Mouse (Mus musculus): ENCODE measurements around the gene Car5a. TPM values are rescaled to one million over a fixed set of nuclear protein-coding genes. Genes with fewer than 3 reads are reported as not detected.
A peak's percentile ranks its signal among the peaks of the same experiment; 100 is the strongest.

Gene Car5a
- polyA plus RNA-seq, 1 experiment from 2014 or later = not detected

DNA sequence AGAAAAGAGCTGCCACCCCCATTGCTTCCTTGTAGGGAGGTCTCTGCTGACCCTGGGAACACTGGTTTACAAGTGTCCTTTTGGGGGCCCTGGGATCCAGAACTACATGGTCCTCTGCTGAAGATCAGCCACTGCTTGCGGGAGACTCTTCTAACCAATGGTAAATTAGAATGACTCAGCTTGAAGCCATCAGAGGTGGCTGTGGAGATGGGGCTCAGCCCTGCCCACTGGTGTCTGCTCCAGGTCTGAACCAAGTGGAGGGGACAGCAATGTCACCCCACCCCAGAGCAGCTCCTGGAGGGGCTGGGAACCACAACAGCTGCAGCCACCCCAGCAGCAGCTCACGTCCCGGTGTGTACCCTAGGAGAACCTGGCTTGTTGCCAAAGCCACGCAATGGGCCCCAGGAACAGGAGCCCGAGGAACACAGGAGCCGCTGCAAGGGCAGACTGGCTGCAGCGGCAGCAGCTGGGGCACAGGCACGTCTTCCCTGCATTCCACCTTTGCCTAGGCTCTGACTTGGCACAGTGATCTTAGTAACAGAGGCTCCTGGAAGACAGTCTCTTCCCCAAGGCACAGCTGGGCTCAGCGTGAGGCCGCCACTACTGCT is 72.8 kb downstream of the Car5a start:
- ATAC-seq (ENCODE audit: low FRiP score) = no peak
- H3K27me3 ChIP-seq (ENCODE audit: control insufficient read depth, insufficient read depth, low read length) = no peaks in the 10 kb centered on the region
- H3K4me1 ChIP-seq (replicated peaks; ENCODE audit: control insufficient read depth, insufficient read depth, low read length) = peaks cover 7% of the 10 kb centered on the region; the same call in 1 of the 2 replicates
- 22% methylated on average over 10 of the region's 10 CpGs for WGBS
- no peak overlapping the region for H3K9ac ChIP-seq
- H3K9me3 ChIP-seq (ENCODE audit: control insufficient read depth, low read length) = no peaks in the 10 kb centered on the region
- no peaks in the 10 kb centered on the region for H3K36me3 ChIP-seq (replicated peaks; ENCODE audit: control insufficient read depth, insufficient read depth)
- H3K4me2 ChIP-seq (replicated peaks) = no peak overlapping the region
- no peak for DNase-seq (ENCODE audit: low spot score)
- no peak overlapping the region for H3K4me3 ChIP-seq (replicated peaks; ENCODE audit: low read length)
- H3K27ac ChIP-seq = 0 out of 2 replicates have a peak overlapping the region, but pooled peaks have one; percentile 32

DNA sequence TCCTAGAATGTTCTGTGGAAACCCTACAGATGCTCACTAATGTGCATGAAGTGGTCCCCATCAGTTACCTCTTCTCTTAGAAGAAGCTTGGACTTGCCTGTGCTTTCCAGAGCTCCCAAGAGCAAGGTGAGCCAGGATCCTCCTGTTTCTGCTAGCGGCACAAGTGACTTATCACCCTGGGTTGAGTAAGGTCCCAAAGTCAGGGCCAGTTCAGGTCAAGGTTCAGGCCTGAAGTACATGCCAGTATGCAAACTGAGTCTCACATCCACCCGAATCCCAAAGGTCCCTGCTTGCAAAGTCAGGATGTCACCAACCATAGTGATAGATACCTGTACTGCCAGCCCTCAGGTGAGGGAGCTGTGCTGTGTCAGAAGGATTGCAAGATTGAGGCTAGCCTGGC is 74.5 kb downstream of the Car5a start:
- Histone ChIP-seq H3K36me3 (replicated peaks; ENCODE audit: control insufficient read depth, insufficient read depth) (no peaks in the 10 kb centered on the region), H3K4me2 (replicated peaks) (no peak overlapping the region), H3K9ac (no peak overlapping the region), H3K4me3 (replicated peaks; ENCODE audit: low read length) (no peak overlapping the region), H3K27me3 (ENCODE audit: control insufficient read depth, insufficient read depth, low read length) (no peaks in the 10 kb centered on the region), H3K9me3 (ENCODE audit: control insufficient read depth, low read length) (no peaks in the 10 kb centered on the region), H3K27ac (no peak overlapping the region), H3K4me1 (replicated peaks; ENCODE audit: control insufficient read depth, insufficient read depth, low read length) (peaks cover 7% of the 10 kb centered on the region; the same call in 1 of the 2 replicates)
- no peak for ATAC-seq (ENCODE audit: low FRiP score)
- no peak for DNase-seq (ENCODE audit: low spot score)
- WGBS = 94% methylated on average over 2 of the region's 2 CpGs

DNA sequence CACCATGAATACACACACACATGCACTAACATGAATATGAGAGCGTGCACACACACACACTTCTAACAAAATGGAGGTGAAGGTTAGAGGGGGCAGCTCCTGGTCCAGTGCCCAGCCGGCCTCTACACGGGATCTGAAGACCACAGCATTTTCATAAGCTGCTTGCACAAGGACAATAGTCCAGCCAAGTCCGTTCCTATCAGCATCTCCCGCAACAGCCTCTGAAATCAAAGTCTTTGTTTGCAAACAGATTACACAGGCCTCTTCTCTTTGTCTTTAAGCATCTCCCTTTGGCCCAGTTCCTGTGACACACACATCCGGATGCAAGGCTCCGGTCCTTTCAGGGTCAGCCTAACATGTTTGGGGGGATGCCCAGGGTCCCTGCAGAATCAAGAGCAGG is 75.8 kb downstream of the Car5a start:
- DNase-seq (ENCODE audit: low spot score) (no peak), ATAC-seq (ENCODE audit: low FRiP score) (no peak)
- H3K27ac ChIP-seq = no peak overlapping the region
- no peak overlapping the region for H3K9ac ChIP-seq
- H3K27me3 ChIP-seq (ENCODE audit: control insufficient read depth, insufficient read depth, low read length) = no peaks in the 10 kb centered on the region
- no peaks in the 10 kb centered on the region for H3K36me3 ChIP-seq (replicated peaks; ENCODE audit: control insufficient read depth, insufficient read depth)
- WGBS = 84% methylated on average over 7 of the region's 7 CpGs
- no peak overlapping the region for H3K4me2 ChIP-seq (replicated peaks)
- H3K9me3 ChIP-seq (ENCODE audit: control insufficient read depth, low read length) = no peaks in the 10 kb centered on the region
- H3K4me1 ChIP-seq (replicated peaks; ENCODE audit: control insufficient read depth, insufficient read depth, low read length) = peaks cover 7% of the 10 kb centered on the region; the same call in 1 of the 2 replicates
- no peak overlapping the region for H3K4me3 ChIP-seq (replicated peaks; ENCODE audit: low read length)

DNA sequence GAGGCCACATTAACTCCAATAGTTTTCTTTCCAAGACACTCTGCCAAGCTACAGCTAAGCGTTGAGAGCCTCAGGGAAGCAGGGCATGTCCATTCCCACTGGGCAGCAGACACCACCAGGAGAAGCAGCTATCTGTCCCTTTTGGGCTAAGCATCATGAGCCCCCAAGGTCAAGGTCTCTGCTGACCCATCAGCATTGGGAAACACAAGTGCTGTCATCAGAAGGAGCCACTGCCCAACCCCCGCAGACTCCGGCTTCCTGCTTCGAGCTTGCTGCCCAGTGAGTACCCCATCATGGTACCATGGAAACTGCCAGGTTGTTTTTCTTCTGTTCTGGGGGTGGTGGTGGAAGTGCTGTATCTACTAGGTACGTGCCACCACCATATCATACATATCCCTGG is 76.5 kb downstream of the Car5a start:
- H3K4me3 ChIP-seq (replicated peaks; ENCODE audit: low read length) = no peak overlapping the region
- 92% methylated on average over 5 of the region's 5 CpGs for WGBS
- H3K4me1 ChIP-seq (replicated peaks; ENCODE audit: control insufficient read depth, insufficient read depth, low read length) = peaks cover 7% of the 10 kb centered on the region; the same call in 1 of the 2 replicates
- H3K4me2 ChIP-seq (replicated peaks) = no peak overlapping the region
- ATAC-seq (ENCODE audit: low FRiP score) = no peak
- no peaks in the 10 kb centered on the region for H3K27me3 ChIP-seq (ENCODE audit: control insufficient read depth, insufficient read depth, low read length)
- DNase-seq (ENCODE audit: low spot score) = no peak
- H3K9ac ChIP-seq = no peak overlapping the region
- H3K9me3 ChIP-seq (ENCODE audit: control insufficient read depth, low read length) = no peaks in the 10 kb centered on the region
- H3K27ac ChIP-seq = no peak overlapping the region
- H3K36me3 ChIP-seq (replicated peaks; ENCODE audit: control insufficient read depth, insufficient read depth) = no peaks in the 10 kb centered on the region

Small RNAs within 50 kb of the gene (microRNA-seq; reads per million reads assigned to microRNA genes)
- gene Mir7237 = not detected

Other genes with a start within 250 kb of the Car5a start
- 90.1 and 93.1 TPM in 2 replicates for gene Jph3, start 215.3 kb downstream of the Car5a start, polyA plus RNA-seq (2014; fragmentation: Nextera tagmentation; extraction: Ambion mirVana)
- gene Klhdc4, start 115.3 kb downstream of the Car5a start, polyA plus RNA-seq (2014; fragmentation: Nextera tagmentation; extraction: Ambion mirVana) = 40.6 and 41.3 TPM in 2 replicates
- gene Slc7a5, start 37.2 kb downstream of the Car5a start, polyA plus RNA-seq (2014; fragmentation: Nextera tagmentation; extraction: Ambion mirVana) = 57.3 and 65.0 TPM in 2 replicates
- gene Banp, start 4.8 kb upstream of the Car5a start, polyA plus RNA-seq (2014; fragmentation: Nextera tagmentation; extraction: Ambion mirVana) = 37.8 and 50.5 TPM in 2 replicates